Comparison of ENCODE assay signal across 21 mouse cellular contexts in genomic region chr9:40342101-40342500, GRCm38 (mm10).
DNase-seq lines count a peak whose midpoint lies in the region; ATAC-seq lines count a peak whose summit lies in the region.
"Had no signal": no experiment of that assay in that cellular context is flagged by ENCODE, and none has a peak within 500 bp of the region (broad histone marks: within the 10 kb centered on the region; RNA-seq: fewer than 3 reads in every experiment).

No protein-coding gene starts in this region.

- ATAC-seq in hindbrain, embryonic 13.5 days (ENCODE audit: low FRiP score) = no peak
- no peak for ATAC-seq in hindbrain, embryonic 16.5 days
- ATAC-seq: forebrain, embryonic 13.5 days; midbrain, embryonic 16.5 days had no signal

- H3K4me2 ChIP-seq in hindbrain, embryonic 13.5 days = no peak overlapping the region
- no peak overlapping the region for H3K4me2 ChIP-seq in hindbrain, embryonic 16.5 days (ENCODE audit: low read length)
- H3K4me2 ChIP-seq: forebrain, embryonic 13.5 days; heart, embryonic 13.5 days; limb, embryonic 13.5 days; liver, embryonic 11.5 days; lung, embryonic 15.5 days had no signal

- peaks cover 67% of the 10 kb centered on the region for H3K4me1 ChIP-seq in hindbrain, embryonic 13.5 days (replicated peaks)
- peaks cover 40% of the 10 kb centered on the region for H3K4me1 ChIP-seq in hindbrain, embryonic 16.5 days (ENCODE audit: control insufficient read depth, insufficient read depth, low read depth, low read length)

- no peaks in the 10 kb centered on the region for H3K9me3 ChIP-seq in hindbrain, embryonic 13.5 days
- H3K9me3 ChIP-seq in hindbrain, embryonic 16.5 days (ENCODE audit: control insufficient read depth, low read length) = no peaks in the 10 kb centered on the region
- H3K9me3 ChIP-seq: forebrain, embryonic 13.5 days; heart, embryonic 13.5 days; limb, embryonic 13.5 days; lung, embryonic 15.5 days; midbrain, embryonic 10.5 days had no signal

- H3K27me3 ChIP-seq in hindbrain, embryonic 13.5 days = no peaks in the 10 kb centered on the region
- H3K27me3 ChIP-seq in hindbrain, embryonic 16.5 days (replicated peaks; ENCODE audit: control insufficient read depth, insufficient read depth, low read length) = no peaks in the 10 kb centered on the region
- H3K27me3 ChIP-seq: forebrain, embryonic 13.5 days; heart, embryonic 13.5 days; limb, embryonic 13.5 days; lung, embryonic 15.5 days had no signal

- no peak overlapping the region for H3K9ac ChIP-seq in hindbrain, embryonic 13.5 days
- H3K9ac ChIP-seq in hindbrain, embryonic 16.5 days (ENCODE audit: low read depth, low read length) = no peak overlapping the region
- H3K9ac ChIP-seq: forebrain, embryonic 13.5 days; heart, embryonic 13.5 days; limb, embryonic 13.5 days; lung, embryonic 15.5 days had no signal

- peak; percentile 57 for DNase-seq in right cerebral cortex, adult 18-20 months
- no peak for DNase-seq in right cerebral cortex, postnatal 36 days (ENCODE audit: low spot score in 2 of 2)
- peak; percentile 53 for DNase-seq in induced T-regulatory cell, adult 2 months (ENCODE audit: low read depth)
- no peak for DNase-seq in MN1 (ENCODE audit: low spot score)
- DNase-seq: adrenal gland, postnatal 14 days; B cell, adult 2 months; cerebellum, adult 11-12 months; cerebellum, postnatal 25 days; heart, adult 2 months; heart, postnatal 10 days; kidney, adult 11 months; kidney, postnatal 25 days had no signal

- H3K36me3 ChIP-seq in hindbrain, embryonic 13.5 days = no peaks in the 10 kb centered on the region
- H3K36me3 ChIP-seq in hindbrain, embryonic 16.5 days (ENCODE audit: control insufficient read depth, insufficient read depth, low read length) = no peaks in the 10 kb centered on the region
- H3K36me3 ChIP-seq: heart, embryonic 13.5 days; limb, embryonic 13.5 days; lung, embryonic 15.5 days; midbrain, embryonic 10.5 days had no signal

- WGBS in hindbrain, embryonic 13.5 days = 86% methylated on average over 7 of the region's 7 CpGs
- WGBS in hindbrain, embryonic 16.5 days = 75% methylated on average over 7 of the region's 7 CpGs

- H3K27ac ChIP-seq in hindbrain, embryonic 13.5 days = peak overlapping the region; percentile 23; the same call in 1 of the 2 replicates
- H3K27ac ChIP-seq in hindbrain, embryonic 16.5 days (ENCODE audit: low read depth, low read length) = no peak overlapping the region
- H3K27ac ChIP-seq: forebrain, embryonic 13.5 days; heart, adult 2 months; heart, embryonic 13.5 days; limb, embryonic 13.5 days; lung, embryonic 15.5 days; midbrain, embryonic 10.5 days had no signal

- H3K4me3 ChIP-seq in hindbrain, embryonic 13.5 days = no peak overlapping the region
- H3K4me3 ChIP-seq in hindbrain, embryonic 16.5 days (ENCODE audit: low read length) = no peak overlapping the region
- H3K4me3 ChIP-seq: forebrain, embryonic 13.5 days; heart, adult 2 months; heart, embryonic 13.5 days; limb, embryonic 13.5 days; lung, embryonic 15.5 days; midbrain, embryonic 10.5 days had no signal

Comparison
In these comparisons a context has a peak if more than half of its experiments do, and no peak if none do; other contexts are left out.
1. DNase-seq: peak in right cerebral cortex, adult 18-20 months (single experiment) and induced T-regulatory cell, adult 2 months (single experiment); none in right cerebral cortex, postnatal 36 days (0 of 2) and MN1 (single experiment).